In genomic region chr19:58202627-58203026, GRCm38 (mm10) we compare ENCODE assay signal across 16 mouse cellular contexts.
"Had no signal": no experiment of that assay in that cellular context is flagged by ENCODE, and none has a peak within 500 bp of the region (broad histone marks: within the 10 kb centered on the region; RNA-seq: fewer than 3 reads in every experiment).

No protein-coding gene starts in this region.

- H3K4me2 ChIP-seq: liver, embryonic 13.5 days; midbrain, embryonic 12.5 days; stomach, embryonic 15.5 days had no signal

- H3K27ac ChIP-seq: kidney, postnatal 0 days; left cerebral cortex, adult 2 months; liver, embryonic 13.5 days; midbrain, embryonic 12.5 days; stomach, embryonic 15.5 days had no signal

- DNase-seq: kidney, adult 18-20 months; kidney, postnatal 25 days; layer of hippocampus, adult 9-11 months; layer of hippocampus, postnatal 36 days; liver, embryonic 13.5 days; lung, adult 2 months; lung, postnatal 14 days; lung, postnatal 4 days; thymus, postnatal 25 days had no signal

- H3K4me3 ChIP-seq: layer of hippocampus, adult 2 months; left cerebral cortex, adult 2 months; liver, embryonic 13.5 days; megakaryocyte, embryonic 14.5 days; midbrain, embryonic 12.5 days; stomach, embryonic 15.5 days had no signal

- H3K4me1 ChIP-seq: liver, embryonic 13.5 days; megakaryocyte, embryonic 14.5 days had no signal

- H3K9me3 ChIP-seq: liver, embryonic 13.5 days; megakaryocyte, embryonic 14.5 days; midbrain, embryonic 12.5 days; stomach, embryonic 15.5 days had no signal

- H3K36me3 ChIP-seq: liver, embryonic 13.5 days; midbrain, embryonic 12.5 days; stomach, embryonic 15.5 days had no signal

- H3K9ac ChIP-seq: liver, embryonic 13.5 days; midbrain, embryonic 12.5 days; stomach, embryonic 15.5 days had no signal

- H3K27me3 ChIP-seq: liver, embryonic 13.5 days; megakaryocyte, embryonic 14.5 days; midbrain, embryonic 12.5 days; stomach, embryonic 15.5 days had no signal

- ATAC-seq: midbrain, embryonic 16.5 days had no signal
